Mouse (Mus musculus) heart, embryonic 10.5 days (tissue): ENCODE measurements around the gene Fgfr2. TPM values are rescaled to one million over a fixed set of nuclear protein-coding genes. Genes with fewer than 3 reads are reported as not detected.
"Not testable (repeated sequence)": the region's sequence is repeated elsewhere in the genome, so short reads cannot be mapped to it uniquely, and the experiment has no call there.

Experiments
- DNase-seq: peaks from one replicate; pipeline ENCODE4 v3.0.0-alpha.2; 2017; ENCODE audit warnings: low spot score
- H3K27ac ChIP-seq: fragments of 300-500 bp; sonication (generic); 2 replicates; pipeline ENCODE4 v1.5.1; 2016; ENCODE audit warnings: mild to moderate bottlenecking
- H3K27me3 ChIP-seq: fragments of 300-500 bp; sonication (generic); 2 replicates; pipeline ENCODE4 v1.6.1; 2016; ENCODE audit warnings: mild to moderate bottlenecking; ENCODE audit not compliant: poor library complexity, insufficient read depth, severe bottlenecking
- H3K36me3 ChIP-seq: fragments of 300-500 bp; sonication (generic); 2 replicates; pipeline ENCODE4 v1.6.1; 2016; ENCODE audit warnings: mild to moderate bottlenecking, moderate library complexity
- H3K4me1 ChIP-seq: fragments of 300-500 bp; sonication (generic); 2 replicates; pipeline ENCODE4 v1.6.1; 2016; ENCODE audit warnings: mild to moderate bottlenecking
- H3K4me3 ChIP-seq: fragments of 300-500 bp; sonication (generic); 2 replicates; pipeline ENCODE4 v1.5.1; 2016; ENCODE audit warnings: mild to moderate bottlenecking, moderate library complexity
- H3K9me3 ChIP-seq: fragments of 300-500 bp; sonication (generic); 2 replicates; pipeline ENCODE4 v1.6.1; 2016; ENCODE audit warnings: mild to moderate bottlenecking, moderate library complexity
- WGBS: fragments of 180-500 bp; shearing (Covaris S2); methylation state at CpG from one replicate; pipeline ENCODE4 v1.1.7; 2016; 5-methylcytosine and 5-hydroxymethylcytosine counted together
- polyA plus RNA-seq: library from polyadenylated mRNA; unstranded; fragments of >200 nt; fragmentation: Nextera tagmentation; extraction: Ambion mirVana; gene quantifications from 2 replicates; pipeline ENCODE4 v1.2.1, GENCODE M21; 2016

Gene Fgfr2
- polyA plus RNA-seq, 1 experiment from 2014 or later = 46.6 TPM

DNA sequence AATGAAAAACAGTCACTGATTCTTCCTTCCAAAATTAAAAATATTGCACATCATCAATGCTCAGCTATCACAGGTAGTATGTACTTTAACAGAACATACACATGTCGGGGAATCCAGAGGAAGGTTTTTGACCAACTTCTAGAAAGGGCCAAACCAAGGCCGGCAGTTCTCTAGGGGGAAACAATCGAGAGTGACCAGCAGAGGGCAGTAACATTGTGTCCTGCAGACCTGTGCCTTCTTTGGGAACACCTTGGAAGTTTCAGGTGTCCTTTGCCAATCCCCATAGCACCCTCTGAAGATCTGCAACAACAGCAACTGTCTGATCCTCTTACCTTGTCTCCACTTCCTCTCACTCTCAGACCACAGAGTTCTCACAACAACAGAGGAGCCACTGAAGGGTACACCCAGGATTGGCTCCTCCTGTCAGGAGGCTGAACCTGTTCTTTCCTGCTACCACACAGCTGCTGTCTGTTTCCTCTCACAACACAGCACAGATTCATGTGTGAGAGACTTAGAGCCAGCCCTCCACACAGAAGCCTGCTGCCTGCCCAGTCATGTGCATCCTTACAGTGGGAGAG is 2077.8 kb downstream of the Fgfr2 start:
- not testable (repeated sequence) for H3K27me3 ChIP-seq, H3K27ac ChIP-seq, DNase-seq, H3K4me1 ChIP-seq, H3K4me3 ChIP-seq, H3K36me3 ChIP-seq, H3K9me3 ChIP-seq
- WGBS = 29% methylated on average over 3 of the region's 3 CpGs

DNA sequence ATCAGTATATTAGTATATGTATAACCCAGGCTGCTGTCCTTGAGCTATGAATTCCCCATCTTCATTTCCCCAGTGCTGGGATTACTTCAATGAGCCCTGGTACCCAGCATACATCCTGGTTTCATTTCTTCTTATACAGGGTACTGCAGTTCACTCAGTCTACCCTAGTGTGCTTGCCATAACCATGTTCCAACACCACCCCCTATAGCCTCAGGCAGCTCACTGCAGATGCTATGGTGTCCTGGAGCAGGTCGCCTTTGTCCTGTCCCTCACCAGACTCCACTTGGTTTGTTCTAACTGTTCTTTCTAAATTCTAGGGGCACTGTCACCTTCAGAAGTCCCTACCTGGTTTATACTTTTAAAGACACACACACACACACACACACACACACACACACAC is 2080.5 kb downstream of the Fgfr2 start:
- no peak for DNase-seq
- no peaks in the 10 kb centered on the region for H3K9me3 ChIP-seq
- peaks cover 4% of the 10 kb centered on the region for H3K4me1 ChIP-seq
- no peak overlapping the region for H3K4me3 ChIP-seq
- 36% methylated on average over 1 of the region's 1 CpGs for WGBS
- H3K27me3 ChIP-seq = no peaks in the 10 kb centered on the region
- no peaks in the 10 kb centered on the region for H3K36me3 ChIP-seq
- H3K27ac ChIP-seq = no peak overlapping the region

DNA sequence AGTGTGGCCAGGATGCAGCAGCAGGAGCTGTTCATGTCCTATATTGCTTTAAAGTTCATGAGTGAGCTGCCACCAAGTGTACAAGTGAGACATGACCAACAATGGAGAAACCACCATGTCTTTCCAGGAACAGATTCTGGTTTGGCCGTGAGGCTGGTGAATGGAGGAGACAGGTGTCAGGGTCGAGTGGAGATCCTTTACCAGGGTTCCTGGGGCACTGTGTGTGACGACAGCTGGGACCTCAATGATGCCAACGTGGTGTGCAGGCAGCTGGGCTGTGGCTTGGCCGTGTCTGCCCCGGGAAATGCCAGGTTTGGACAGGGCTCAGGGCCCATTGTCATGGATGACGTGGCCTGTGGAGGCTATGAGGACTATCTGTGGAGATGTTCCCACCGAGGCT is 2082.4 kb downstream of the Fgfr2 start:
- not testable (repeated sequence) for H3K27ac ChIP-seq, H3K36me3 ChIP-seq, H3K9me3 ChIP-seq, H3K27me3 ChIP-seq, DNase-seq, H3K4me3 ChIP-seq
- peaks cover 17% of the 10 kb centered on the region for H3K4me1 ChIP-seq
- 74% methylated on average over 8 of the region's 8 CpGs for WGBS

DNA sequence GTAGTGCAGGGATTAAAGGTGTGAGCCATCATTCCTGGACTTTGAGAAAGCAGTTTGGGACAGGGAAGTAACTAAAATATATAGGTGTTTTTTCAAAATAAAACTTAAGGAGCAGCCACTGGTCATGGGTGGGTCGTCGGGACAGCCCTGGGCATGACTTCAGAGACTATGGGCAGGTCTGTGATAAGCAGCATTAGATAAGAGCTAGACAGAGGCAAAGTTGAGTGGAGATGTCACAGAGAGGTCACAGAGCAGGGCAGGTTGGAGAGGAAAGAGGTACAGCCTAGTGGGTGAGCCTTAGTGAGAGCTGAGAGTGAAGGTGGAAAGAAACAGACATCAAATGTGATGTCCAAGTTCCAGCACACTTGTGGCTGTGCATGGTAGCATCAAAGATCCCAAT is 2086.1 kb downstream of the Fgfr2 start:
- 29% methylated on average over 2 of the region's 2 CpGs for WGBS
- H3K4me1 ChIP-seq = peaks cover 17% of the 10 kb centered on the region
- no peaks in the 10 kb centered on the region for H3K36me3 ChIP-seq
- H3K4me3 ChIP-seq = no peak overlapping the region
- no peaks in the 10 kb centered on the region; the same call in 1 of the 2 replicates for H3K27me3 ChIP-seq
- DNase-seq = no peak
- no peaks in the 10 kb centered on the region for H3K9me3 ChIP-seq
- H3K27ac ChIP-seq = no peak overlapping the region

DNA sequence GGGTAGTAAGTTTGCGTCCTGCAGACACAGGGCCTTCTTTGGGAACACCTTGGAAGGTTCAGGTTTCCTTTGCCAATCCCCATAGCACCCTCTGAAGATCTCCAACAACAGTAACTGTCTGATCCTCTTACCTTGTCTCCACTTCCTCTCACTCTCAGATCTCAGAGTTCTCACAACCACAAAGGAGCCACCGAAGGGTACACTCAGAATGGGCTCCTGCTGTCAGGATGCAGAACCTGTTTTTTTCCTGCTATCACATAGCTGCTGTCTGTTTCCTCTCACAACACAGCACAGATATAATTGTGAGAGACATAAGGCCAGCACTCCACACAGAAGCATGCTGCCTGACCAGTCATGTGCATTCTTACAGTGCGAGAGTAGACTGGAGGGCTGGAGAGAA is 2086.8 kb downstream of the Fgfr2 start:
- H3K27me3 ChIP-seq = no peaks in the 10 kb centered on the region; the same call in 1 of the 2 replicates
- H3K36me3 ChIP-seq = no peaks in the 10 kb centered on the region
- no peak for DNase-seq
- H3K27ac ChIP-seq = no peak overlapping the region
- H3K4me1 ChIP-seq = peaks cover 17% of the 10 kb centered on the region
- WGBS = 51% methylated on average over 3 of the region's 3 CpGs
- no peak overlapping the region for H3K4me3 ChIP-seq
- H3K9me3 ChIP-seq = no peaks in the 10 kb centered on the region

DNA sequence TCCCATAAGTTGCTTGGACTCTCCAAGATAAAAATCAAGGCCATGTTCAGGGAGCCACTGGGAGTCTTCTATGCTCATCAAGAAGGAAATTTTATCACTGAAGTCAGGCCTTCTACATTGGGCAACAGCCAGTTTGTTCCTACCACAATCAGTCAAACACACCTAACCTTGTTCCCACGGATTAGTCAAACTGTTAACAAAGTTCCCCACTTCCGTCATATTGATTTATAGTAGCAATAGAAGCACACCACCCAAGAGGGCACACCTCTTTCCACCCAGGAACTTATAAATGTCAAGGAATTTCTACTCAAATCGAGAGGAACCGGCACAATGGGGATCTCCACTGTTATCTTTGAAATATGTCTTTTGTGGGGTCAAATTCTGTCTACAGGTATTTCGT is 2091.4 kb downstream of the Fgfr2 start, which contains the start of gene Dmbt1:
Dmbt1 (plus strand) TSS at position 299 of the 400 bp plus-strand sequence.
- no peak for DNase-seq
- 81% methylated on average over 5 of the region's 5 CpGs for WGBS
- H3K36me3 ChIP-seq = no peaks in the 10 kb centered on the region
- H3K9me3 ChIP-seq = no peaks in the 10 kb centered on the region
- peaks cover 7% of the 10 kb centered on the region; the same call in 1 of the 2 replicates for H3K27me3 ChIP-seq
- H3K4me3 ChIP-seq = no peak within 1 kb of the TSS
- H3K4me1 ChIP-seq = 0 out of 2 replicates have a peak, but pooled peaks cover 4% of the 10 kb centered on the region
- no peak within 1 kb of the TSS for H3K27ac ChIP-seq

DNA sequence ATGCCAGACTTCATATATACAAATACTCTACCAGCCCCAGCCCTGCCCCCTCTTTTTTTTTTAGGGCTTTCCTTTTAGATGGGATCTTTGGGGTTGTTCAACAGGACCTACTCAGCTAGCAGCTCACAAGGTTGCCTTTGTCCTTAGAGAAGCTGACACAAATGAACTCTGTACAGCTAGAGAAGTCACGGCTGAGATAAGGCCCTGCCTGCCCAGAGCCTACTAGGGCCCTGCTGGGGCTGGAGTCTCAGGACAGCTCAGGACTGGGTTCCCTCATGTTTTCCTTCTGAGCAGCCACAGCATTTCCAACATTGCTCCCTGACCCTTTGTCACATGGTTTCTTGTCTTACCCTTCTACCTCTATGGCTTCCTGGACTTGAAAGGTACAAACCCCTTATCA is 2095.6 kb downstream of the Fgfr2 start:
- Histone ChIP-seq H3K9me3 (no peaks in the 10 kb centered on the region), H3K4me1 (peaks cover 7% of the 10 kb centered on the region), H3K27me3 (0 out of 2 replicates have a peak, but pooled peaks cover 7% of the 10 kb centered on the region), H3K27ac (no peak overlapping the region), H3K36me3 (no peaks in the 10 kb centered on the region), H3K4me3 (no peak overlapping the region)
- no peak for DNase-seq
- WGBS = 68% methylated on average over 1 of the region's 1 CpGs

DNA sequence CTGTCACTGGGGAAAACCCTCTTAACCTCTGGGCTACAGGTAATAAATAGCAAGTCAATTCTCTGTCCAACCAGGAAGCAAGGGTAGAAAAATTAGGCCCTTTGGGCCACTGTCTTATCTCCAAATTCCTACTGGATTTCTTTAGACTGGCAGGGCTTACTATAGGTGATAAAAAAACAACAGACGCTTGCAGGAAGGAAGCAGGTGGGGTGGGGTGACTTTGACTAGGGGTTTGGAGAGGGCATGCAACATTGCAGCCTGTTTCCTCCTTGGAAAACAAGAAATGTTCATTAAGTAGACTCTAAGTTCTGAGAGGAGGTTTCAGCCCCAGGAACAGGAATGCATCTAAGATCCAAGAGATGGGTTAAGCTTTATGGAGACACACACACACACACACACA is 2098.3 kb downstream of the Fgfr2 start:
- WGBS = 26% methylated on average over 1 of the region's 1 CpGs
- Histone ChIP-seq H3K36me3 (no peaks in the 10 kb centered on the region), H3K27me3 (0 out of 2 replicates have a peak, but pooled peaks cover 7% of the 10 kb centered on the region), H3K4me1 (peaks cover 7% of the 10 kb centered on the region), H3K4me3 (no peak overlapping the region), H3K27ac (no peak overlapping the region), H3K9me3 (no peaks in the 10 kb centered on the region)
- no peak for DNase-seq

DNA sequence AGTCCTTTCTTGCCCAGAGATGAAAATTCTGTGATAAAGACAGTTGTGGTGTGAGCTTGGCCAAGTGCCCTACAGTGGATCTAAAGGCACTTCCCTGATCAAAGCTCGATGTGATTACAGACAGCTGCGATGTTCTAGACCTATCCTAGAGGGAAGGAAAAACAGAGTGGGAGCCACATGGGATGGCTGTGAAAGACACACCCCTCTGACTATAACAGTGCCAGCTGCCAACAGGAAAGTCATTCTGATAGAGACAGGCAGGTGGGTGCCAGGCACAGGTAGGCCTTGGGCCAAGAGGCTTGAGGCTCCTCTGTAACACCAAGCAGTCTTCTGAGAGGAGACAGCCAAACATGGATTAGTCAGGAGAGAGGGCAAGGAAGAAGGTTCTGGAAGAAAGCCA is 2104.0 kb downstream of the Fgfr2 start:
- 88% methylated on average over 2 of the region's 2 CpGs for WGBS
- H3K27me3 ChIP-seq = no peaks in the 10 kb centered on the region
- no peak overlapping the region for H3K4me3 ChIP-seq
- no peak overlapping the region for H3K27ac ChIP-seq
- DNase-seq = no peak
- no peaks in the 10 kb centered on the region for H3K4me1 ChIP-seq
- no peaks in the 10 kb centered on the region for H3K9me3 ChIP-seq
- no peaks in the 10 kb centered on the region for H3K36me3 ChIP-seq

DNA sequence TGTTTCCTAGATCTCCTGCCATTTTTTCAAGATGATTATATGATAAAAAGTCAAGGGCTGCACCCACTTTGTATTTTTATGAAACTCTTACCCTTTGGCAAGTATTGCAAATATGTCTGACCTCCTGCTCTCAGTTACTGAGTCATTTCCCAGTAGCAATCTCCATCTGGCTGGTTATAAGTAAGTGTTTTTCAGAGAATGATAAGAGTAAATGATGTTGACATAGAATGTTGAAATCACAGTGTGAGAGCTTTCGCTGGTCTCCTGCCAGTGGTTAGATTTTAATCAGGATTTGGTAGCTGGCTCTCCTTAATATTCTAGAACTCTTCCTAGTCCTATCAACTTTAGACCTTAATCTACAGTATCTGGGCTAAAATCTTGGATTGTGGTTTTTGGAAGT is 2111.2 kb downstream of the Fgfr2 start:
- DNase-seq = no peak
- Histone ChIP-seq H3K36me3 (no peaks in the 10 kb centered on the region), H3K4me1 (no peaks in the 10 kb centered on the region), H3K27me3 (no peaks in the 10 kb centered on the region), H3K4me3 (no peak overlapping the region), H3K27ac (no peak overlapping the region), H3K9me3 (peaks cover 5% of the 10 kb centered on the region; the same call in 1 of the 2 replicates)
- WGBS = 73% methylated on average over 1 of the region's 1 CpGs

DNA sequence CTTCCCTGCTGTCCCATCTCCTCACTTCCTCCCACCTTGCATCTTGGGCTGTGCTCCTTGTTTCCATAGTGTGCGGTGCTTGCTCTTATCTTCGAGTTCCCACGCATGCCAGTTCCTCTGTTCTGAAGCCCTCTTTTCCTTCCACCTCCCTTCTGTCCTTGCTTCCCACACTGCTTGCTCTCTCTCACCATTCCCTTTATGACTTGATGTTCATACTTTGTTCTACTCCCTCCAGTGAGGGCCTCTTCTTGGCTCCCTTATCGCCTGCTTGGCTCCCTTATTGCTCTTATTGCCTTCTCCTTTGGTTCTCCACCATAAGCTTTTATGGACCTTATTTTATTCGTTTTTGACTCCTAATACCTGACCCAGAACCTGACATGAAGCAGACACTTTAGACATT is 2114.0 kb downstream of the Fgfr2 start:
- no peak overlapping the region for H3K4me3 ChIP-seq
- H3K27me3 ChIP-seq = no peaks in the 10 kb centered on the region
- H3K36me3 ChIP-seq = no peaks in the 10 kb centered on the region
- DNase-seq = no peak
- H3K27ac ChIP-seq = no peak overlapping the region
- no peaks in the 10 kb centered on the region for H3K4me1 ChIP-seq
- 73% methylated on average over 5 of the region's 5 CpGs for WGBS
- H3K9me3 ChIP-seq = peaks cover 10% of the 10 kb centered on the region

DNA sequence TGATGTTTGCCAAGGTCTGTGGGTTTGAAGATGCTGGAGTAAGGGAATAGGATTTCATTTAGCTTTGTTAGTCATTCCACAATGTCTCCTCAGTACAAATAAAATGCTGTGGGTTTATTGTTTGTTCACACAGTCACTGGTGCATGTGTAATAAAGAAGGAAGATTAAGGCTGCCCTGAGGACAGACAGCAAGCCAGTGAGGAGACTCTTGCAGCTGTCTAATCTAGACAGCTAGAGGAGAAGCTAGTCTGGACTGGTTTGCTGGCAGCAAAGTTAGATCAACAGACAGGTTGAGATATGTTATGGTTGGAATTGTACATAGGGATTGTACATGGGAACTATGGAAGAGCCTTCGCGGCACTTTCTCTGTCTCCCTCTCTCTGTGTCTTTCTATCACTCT is 2115.9 kb downstream of the Fgfr2 start:
- WGBS = 91% methylated on average over 2 of the region's 2 CpGs
- Histone ChIP-seq H3K27ac (no peak overlapping the region), H3K27me3 (no peaks in the 10 kb centered on the region), H3K4me3 (no peak overlapping the region), H3K36me3 (no peaks in the 10 kb centered on the region), H3K4me1 (no peaks in the 10 kb centered on the region), H3K9me3 (peaks cover 10% of the 10 kb centered on the region)
- DNase-seq = no peak

DNA sequence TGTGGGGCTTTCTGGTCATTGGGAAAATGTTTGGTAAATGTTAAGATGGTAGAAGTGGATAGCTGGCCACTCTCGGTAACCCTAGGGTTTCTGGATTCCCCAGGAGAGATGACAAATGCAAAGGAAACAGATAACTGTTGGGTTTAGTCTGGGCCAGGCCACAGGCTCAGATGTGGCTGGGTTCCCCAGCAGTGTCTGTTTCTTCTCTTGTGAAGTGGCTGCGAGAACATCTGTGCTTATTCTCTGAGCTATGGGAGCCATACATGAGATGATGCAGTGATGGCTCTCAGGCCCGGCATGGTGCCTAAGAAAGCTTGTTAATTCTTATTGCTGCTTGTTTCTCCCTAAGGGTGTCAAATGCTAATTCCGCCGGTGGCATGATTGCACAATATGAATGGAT is 2119.1 kb downstream of the Fgfr2 start:
- DNase-seq = no peak
- 85% methylated on average over 5 of the region's 5 CpGs for WGBS

More for the DNA sequence above, 2119.1 kb downstream of the Fgfr2 start:
- H3K27me3 ChIP-seq = no peaks in the 10 kb centered on the region
- H3K4me3 ChIP-seq = no peak overlapping the region
- H3K4me1 ChIP-seq = no peaks in the 10 kb centered on the region
- peaks cover 10% of the 10 kb centered on the region for H3K9me3 ChIP-seq
- H3K36me3 ChIP-seq = no peaks in the 10 kb centered on the region
- H3K27ac ChIP-seq = no peak overlapping the region
